Comparison of ENCODE assay signal across 8 mouse cellular contexts in the genomic region with DNA sequence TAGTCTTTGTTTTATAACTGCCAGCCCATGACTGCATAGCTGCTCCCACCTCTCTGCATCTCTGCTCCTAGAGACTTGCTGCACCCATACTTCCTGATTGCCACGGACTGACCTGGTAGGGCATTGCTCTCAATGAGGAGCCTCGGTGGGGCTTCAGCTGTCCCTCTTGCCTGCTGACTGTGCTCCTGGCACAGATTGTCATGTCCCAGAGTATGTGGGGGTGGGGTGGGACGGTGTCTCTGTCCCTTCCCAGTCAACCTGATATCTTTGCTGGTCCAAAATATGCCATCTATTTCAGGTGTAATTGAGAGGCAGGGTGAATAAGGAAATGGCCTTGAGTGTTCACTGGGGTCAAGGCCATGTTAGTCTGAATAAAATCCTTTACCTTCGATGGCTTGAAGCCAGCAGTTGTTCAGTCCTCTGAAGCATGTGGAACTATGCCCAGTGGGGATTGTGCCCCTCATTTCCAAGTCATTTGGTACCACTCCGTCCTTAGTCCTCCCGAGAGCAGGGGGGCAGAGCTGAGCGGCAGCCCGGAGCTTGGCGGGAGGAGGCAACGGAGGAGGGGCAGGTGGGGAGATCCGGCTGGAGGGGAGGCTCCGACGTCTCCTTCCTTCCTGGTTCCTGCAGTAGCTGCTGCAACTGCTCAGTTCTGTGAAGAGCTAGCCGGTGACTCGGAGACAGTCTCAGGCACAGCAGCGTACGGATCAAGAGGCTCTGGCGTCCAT. TPM values are rescaled to one million over a fixed set of nuclear protein-coding genes. Genes with fewer than 3 reads are reported as not detected.
A peak's percentile ranks its signal among the peaks of the same experiment; 100 is the strongest.
DNase-seq lines count a peak whose midpoint lies in the region; ATAC-seq and TF ChIP-seq lines count a peak whose summit lies in the region.

A gene (plus strand): TSS at position 413 of the 728 bp plus-strand sequence.

- peaks cover 24% of the 10 kb centered on the region for H3K4me1 ChIP-seq in embryonic facial prominence, embryonic 15.5 days
- H3K4me1 ChIP-seq in heart, embryonic 10.5 days, result peaks cover 25% of the 10 kb centered on the region
- H3K4me1 ChIP-seq in kidney, embryonic 15.5 days, result peaks cover 28% of the 10 kb centered on the region
- peaks cover 8% of the 10 kb centered on the region for H3K4me1 ChIP-seq in liver, adult 2 months (ENCODE audit: control insufficient read depth, insufficient read depth, low read length)

- H3K36me3 ChIP-seq in embryonic facial prominence, embryonic 15.5 days, result peaks cover 59% of the 10 kb centered on the region
- H3K36me3 ChIP-seq in heart, embryonic 10.5 days, result peaks cover 55% of the 10 kb centered on the region
- H3K36me3 ChIP-seq in kidney, embryonic 15.5 days, result peaks cover 53% of the 10 kb centered on the region
- H3K36me3 ChIP-seq in liver, adult 2 months (ENCODE audit: control insufficient read depth, insufficient read depth, low read length), result no peaks in the 10 kb centered on the region
- peaks cover 5% of the 10 kb centered on the region for H3K36me3 ChIP-seq in myocyte (ENCODE audit: control insufficient read depth, insufficient read depth)

- peak; percentile 47 for TF ChIP-seq CTCF in liver, adult 2 months (IDR thresholded peaks at IDR 0.05; ENCODE audit: low read depth, low read length)

- H3K27ac ChIP-seq in embryonic facial prominence, embryonic 15.5 days (replicated peaks), result no peak within 1 kb of the TSS; the same call in 1 of the 2 replicates
- peak within 1 kb of the TSS; percentile 84 for H3K27ac ChIP-seq in heart, embryonic 10.5 days
- peak within 1 kb of the TSS; percentile 63 for H3K27ac ChIP-seq in kidney, embryonic 15.5 days
- no peak within 1 kb of the TSS for H3K27ac ChIP-seq in liver, adult 2 months (replicated peaks; ENCODE audit: insufficient read depth, low read depth, low read length)

- 0 out of 2 replicates have a peak, but pooled peaks have one; percentile 30 for TF ChIP-seq POLR2A in liver, adult 2 months (IDR thresholded peaks at IDR 0.05; ENCODE audit: extremely low read depth, insufficient read depth, low read length)
- TF ChIP-seq POLR2A in myocyte (IDR thresholded peaks at IDR 0.05; ENCODE audit: insufficient read length, low read depth), result peak; percentile 67

- H3K9me3 ChIP-seq in embryonic facial prominence, embryonic 15.5 days (replicated peaks), result no peaks in the 10 kb centered on the region
- no peaks in the 10 kb centered on the region for H3K9me3 ChIP-seq in heart, embryonic 10.5 days
- H3K9me3 ChIP-seq in kidney, embryonic 15.5 days (replicated peaks), result no peaks in the 10 kb centered on the region; the same call in 1 of the 2 replicates

- peak within 1 kb of the TSS; percentile 19 for H3ac ChIP-seq in myocyte (ENCODE audit: control insufficient read depth, insufficient read length)

- H3K4me3 ChIP-seq in embryonic facial prominence, embryonic 15.5 days (replicated peaks), result peak within 1 kb of the TSS; percentile 66
- peak within 1 kb of the TSS; percentile 75 for H3K4me3 ChIP-seq in heart, embryonic 10.5 days
- H3K4me3 ChIP-seq in kidney, embryonic 15.5 days (replicated peaks), result peak within 1 kb of the TSS; percentile 63
- H3K4me3 ChIP-seq in liver, adult 2 months (ENCODE audit: insufficient read depth, low read depth, low read length), result peak within 1 kb of the TSS; percentile 62
- H3K4me3 ChIP-seq in myocyte, result peak within 1 kb of the TSS; percentile 37

- peak; percentile 79 for ATAC-seq in embryonic facial prominence, embryonic 15.5 days (ENCODE audit: insufficient number of reproducible peaks, low FRiP score, low TSS enrichment, low read depth)
- peak; percentile 70 for ATAC-seq in kidney, embryonic 15.5 days (replicated peaks; ENCODE audit: low FRiP score)

- peak; percentile 90 for DNase-seq in A20 (ENCODE audit: low read depth, low spot score)
- peak; percentile 85 to 89 for DNase-seq in adrenal gland, postnatal 36 days
- DNase-seq in heart, embryonic 10.5 days (ENCODE audit: low spot score), result no peak
- no peak for DNase-seq in liver, adult 2 months (ENCODE audit: extremely low read depth, low read depth, low spot score)
- peak; percentile 69 to 81 for DNase-seq in spleen, postnatal 4 days (ENCODE audit: low spot score in 2 of 2)

- peak within 1 kb of the TSS; percentile 87 for H3K4me2 ChIP-seq in embryonic facial prominence, embryonic 15.5 days (replicated peaks)
- peak within 1 kb of the TSS; percentile 88 for H3K4me2 ChIP-seq in kidney, embryonic 15.5 days
- peak within 1 kb of the TSS; percentile 56 for H3K4me2 ChIP-seq in myocyte (ENCODE audit: low read depth)

- H3K79me2 ChIP-seq in liver, adult 2 months (ENCODE audit: control insufficient read depth, insufficient read depth, low read length), result no peaks in the 10 kb centered on the region
- peaks cover 4% of the 10 kb centered on the region for H3K79me2 ChIP-seq in myocyte (ENCODE audit: control insufficient read depth, insufficient read depth)

- H3K9ac ChIP-seq in embryonic facial prominence, embryonic 15.5 days, result peak within 1 kb of the TSS; percentile 57
- H3K9ac ChIP-seq in kidney, embryonic 15.5 days, result peak within 1 kb of the TSS; percentile 63
- peak within 1 kb of the TSS; percentile 62 for H3K9ac ChIP-seq in liver, adult 2 months (ENCODE audit: low read depth, low read length)

- 5% methylated on average over 18 of the region's 18 CpGs for WGBS in embryonic facial prominence, embryonic 15.5 days
- 6% methylated on average over 18 of the region's 18 CpGs for WGBS in heart, embryonic 10.5 days
- WGBS in kidney, embryonic 15.5 days, result 6% methylated on average over 18 of the region's 18 CpGs
- WGBS in liver, adult 2 months, result 6% methylated on average over 18 of the region's 18 CpGs

- no peaks in the 10 kb centered on the region for H3K27me3 ChIP-seq in embryonic facial prominence, embryonic 15.5 days
- H3K27me3 ChIP-seq in heart, embryonic 10.5 days (ENCODE audit: insufficient read depth, poor library complexity, severe bottlenecking), result no peaks in the 10 kb centered on the region
- H3K27me3 ChIP-seq in kidney, embryonic 15.5 days, result no peaks in the 10 kb centered on the region
- no peaks in the 10 kb centered on the region for H3K27me3 ChIP-seq in liver, adult 2 months (ENCODE audit: control insufficient read depth, insufficient read depth, low read length)
- H3K27me3 ChIP-seq in myocyte (ENCODE audit: control insufficient read depth, insufficient read depth, insufficient read length), result no peaks in the 10 kb centered on the region

TF ChIP-seq in myocyte, 11 proteins besides CTCF, POLR2A, EP300 and RAD21:
- TF ChIP-seq TCF3 (IDR thresholded peaks at IDR 0.05; ENCODE audit: insufficient read length, low read depth) (no peak), REST (IDR thresholded peaks at IDR 0.05; ENCODE audit: insufficient read depth, insufficient read length) (no peak), CEBPB (IDR thresholded peaks at IDR 0.05; ENCODE audit: insufficient read depth, poor library complexity, severe bottlenecking) (no peak), TCF12 (IDR thresholded peaks at IDR 0.05; ENCODE audit: insufficient read depth, poor library complexity, severe bottlenecking) (no peak), E2F4 (IDR thresholded peaks at IDR 0.05; ENCODE audit: insufficient read depth) (no peak), POLR2AphosphoS2 (IDR thresholded peaks at IDR 0.05; ENCODE audit: insufficient read length, low read depth) (peak; percentile 48), MYOG (IDR thresholded peaks at IDR 0.05; ENCODE audit: control insufficient read depth in 1 of 3, insufficient read depth in 1 of 3, insufficient read length in 2 of 3, low read depth in 2 of 3) (peak in 1 of 3 experiments; percentile 16), SRF (IDR thresholded peaks at IDR 0.05; ENCODE audit: control insufficient read depth, insufficient read length, low read depth) (no peak), MYOD1 (IDR thresholded peaks at IDR 0.05; ENCODE audit: control insufficient read depth in 1 of 3, insufficient read length in 2 of 3, low read depth in 2 of 3) (peak in 2 of 3 experiments; percentile 20 to 41), MAX (IDR thresholded peaks at IDR 0.05; ENCODE audit: low read depth) (no peak), USF1 (IDR thresholded peaks at IDR 0.05; ENCODE audit: low read depth) (no peak)

RNA-seq across cellular contexts. Expression of the gene that starts here (rescaled TPM):
- 1 to 10 TPM; 7.8 to 9.1 TPM for total RNA-seq in adrenal gland, postnatal 36 days (2021)
- 10.4 and 10.8 TPM in 2 replicates for polyA plus RNA-seq in embryonic facial prominence, embryonic 15.5 days (2015; fragmentation: Nextera tagmentation; extraction: Ambion mirVana)
- 6.5 and 9.4 TPM in 2 replicates for polyA plus RNA-seq in heart, embryonic 10.5 days (2016; fragmentation: Nextera tagmentation; extraction: Ambion mirVana)
- polyA plus RNA-seq in kidney, embryonic 15.5 days (2015; fragmentation: Nextera tagmentation; extraction: Ambion mirVana), result 8.8 and 12.7 TPM in 2 replicates
- total RNA-seq in liver, adult 2 months (2014; rRNA removed), result 1.1 and 1.7 TPM in 2 replicates
- polyA plus RNA-seq in liver, adult 2 months (2012; rRNA removed), result 1.7 and 2.2 TPM in 2 replicates
- 1.4 TPM for polyA plus RNA-seq in myocyte (2012; fragmentation: generic; extraction: Trizol)

Comparison
In these comparisons a context has a peak if more than half of its experiments do, and no peak if none do; other contexts are left out.
1. DNase-seq: peak in A20 (single experiment), adrenal gland, postnatal 36 days (2 of 2) and spleen, postnatal 4 days (2 of 2); none in heart, embryonic 10.5 days (single experiment) and liver, adult 2 months (single experiment).
2. H3K27ac ChIP-seq: peak in heart, embryonic 10.5 days (single experiment) and kidney, embryonic 15.5 days (single experiment); none in embryonic facial prominence, embryonic 15.5 days (single experiment) and liver, adult 2 months (single experiment).
3. Peak in every context shown above with its lines, with median percentiles within 50 percentile points of each other: H3K4me2 ChIP-seq, H3K4me3 ChIP-seq and H3K9ac ChIP-seq.